Mouse (Mus musculus): ENCODE measurements around the gene Mipep. TPM values are rescaled to one million over a fixed set of nuclear protein-coding genes. Genes with fewer than 3 reads are reported as not detected.

Gene Mipep
- total RNA-seq, 2 experiments from 2014 or later: 52.9 to 57.9 TPM

DNA sequence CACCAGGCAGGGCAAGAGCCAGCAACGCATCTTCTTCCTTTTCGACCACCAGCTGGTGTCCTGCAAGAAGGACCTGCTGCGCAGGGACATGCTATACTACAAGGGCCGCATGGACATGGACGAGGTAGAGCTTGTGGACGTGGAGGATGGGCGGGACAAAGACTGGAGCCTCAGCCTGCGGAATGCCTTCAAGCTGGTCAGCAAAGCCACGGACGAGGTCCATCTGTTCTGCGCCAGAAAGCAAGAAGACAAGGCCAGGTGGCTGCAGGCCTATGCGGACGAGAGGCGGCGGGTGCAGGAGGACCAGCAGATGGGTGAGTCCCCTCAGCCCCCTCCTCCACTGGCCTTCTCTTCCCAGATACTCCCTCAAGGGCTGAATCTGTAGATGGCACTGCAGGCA, 28.1 kb upstream of the Mipep start:
- no peak for DNase-seq

DNA sequence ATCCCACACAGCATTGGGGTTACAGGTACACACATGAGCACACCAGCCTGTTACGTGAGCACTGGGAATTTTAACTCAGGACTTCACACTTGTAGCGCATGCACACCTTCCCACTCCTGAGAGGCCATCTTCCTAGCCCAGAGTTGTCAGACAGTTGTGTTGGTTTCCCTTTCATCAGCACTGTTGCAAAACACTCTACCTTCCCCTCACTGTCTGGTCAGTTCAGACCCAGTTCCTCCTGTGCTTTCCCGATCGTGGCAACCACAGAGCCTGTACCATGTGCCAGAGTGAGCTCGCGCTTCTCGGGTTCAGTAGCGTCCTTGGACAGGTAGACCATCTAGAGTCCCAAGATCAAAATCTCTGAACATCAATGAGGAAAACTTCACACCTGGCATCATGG, 27.1 kb upstream of the Mipep start:
- DNase-seq: no peak

DNA sequence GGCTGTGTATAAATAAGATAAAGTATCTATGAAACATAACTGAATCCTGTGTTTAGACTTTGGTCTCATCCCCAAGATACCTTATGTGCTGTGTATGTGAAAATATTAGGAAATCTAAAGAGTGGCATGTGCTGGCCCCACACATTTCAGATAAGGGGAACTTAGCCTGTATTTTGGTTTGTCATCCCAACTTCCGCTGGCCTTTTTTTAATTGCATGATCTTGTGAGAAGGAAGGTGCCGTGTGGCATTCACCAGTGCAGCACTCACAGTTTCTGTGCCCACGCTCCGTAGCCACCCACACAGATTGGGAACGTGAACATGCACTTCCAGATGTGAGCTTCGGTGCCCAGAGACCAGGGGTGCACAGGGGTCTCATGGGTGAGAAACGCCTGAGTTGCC, 26.7 kb upstream of the Mipep start:
- DNase-seq: no peak

DNA sequence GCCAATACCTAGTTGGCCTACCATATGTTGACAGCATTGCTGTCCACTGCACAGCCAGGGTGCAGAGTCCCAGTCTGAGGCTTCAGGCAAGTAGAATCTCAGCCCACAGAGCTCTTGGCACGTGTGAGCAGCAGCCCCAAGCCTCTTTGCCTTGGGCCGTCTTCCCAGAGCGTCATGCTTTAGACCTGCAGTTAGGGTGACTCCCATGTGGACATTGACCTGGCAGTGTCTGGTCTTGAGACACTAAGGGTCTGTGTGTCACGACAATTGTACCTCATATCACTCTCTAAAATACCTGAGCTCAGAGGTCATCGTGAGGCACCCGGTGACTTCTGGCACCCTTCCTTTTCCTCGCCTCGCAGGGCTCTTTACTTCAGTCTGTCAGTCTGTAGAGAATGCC, 25.3 kb upstream of the Mipep start:
- no peak for DNase-seq

DNA sequence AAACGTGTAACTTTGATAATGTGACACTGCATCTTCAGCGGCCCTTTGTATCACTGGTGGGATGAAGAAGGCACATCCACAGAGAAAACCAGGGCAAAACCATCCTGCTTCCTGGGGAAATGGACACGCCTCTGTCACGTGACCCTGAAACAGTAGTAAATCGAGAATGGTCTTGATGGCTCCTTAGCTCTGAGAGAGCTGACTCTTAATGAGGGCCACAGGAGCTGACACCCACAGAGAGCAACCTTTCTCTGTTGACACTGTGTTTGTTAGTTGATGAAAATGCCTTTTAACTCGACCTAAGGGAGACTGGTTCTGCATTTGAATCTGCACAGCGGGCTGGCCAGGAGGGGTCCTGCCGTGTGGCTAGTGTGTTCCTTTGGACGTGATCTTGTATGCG, 22.6 kb upstream of the Mipep start:
- DNase-seq: no peak

DNA sequence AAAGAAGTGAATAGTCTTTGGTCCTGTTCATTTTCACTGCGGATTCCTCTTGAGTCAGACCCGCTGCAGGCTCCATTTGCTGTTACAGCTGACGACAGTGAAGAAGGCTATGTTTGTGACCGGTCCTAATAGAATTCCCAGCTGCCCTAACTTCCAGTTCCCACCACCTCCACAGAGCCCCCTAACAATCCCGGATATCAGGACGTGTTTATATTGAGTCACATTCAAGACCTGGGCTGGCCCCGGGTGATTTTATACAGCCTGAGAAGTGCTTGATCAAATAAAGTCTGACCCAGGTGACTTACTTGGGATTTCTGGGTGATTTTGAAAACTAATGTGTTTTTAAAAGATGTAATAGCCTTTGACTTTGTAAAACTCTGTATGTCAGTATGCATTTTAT, 21.6 kb upstream of the Mipep start:
- no peak for DNase-seq

DNA sequence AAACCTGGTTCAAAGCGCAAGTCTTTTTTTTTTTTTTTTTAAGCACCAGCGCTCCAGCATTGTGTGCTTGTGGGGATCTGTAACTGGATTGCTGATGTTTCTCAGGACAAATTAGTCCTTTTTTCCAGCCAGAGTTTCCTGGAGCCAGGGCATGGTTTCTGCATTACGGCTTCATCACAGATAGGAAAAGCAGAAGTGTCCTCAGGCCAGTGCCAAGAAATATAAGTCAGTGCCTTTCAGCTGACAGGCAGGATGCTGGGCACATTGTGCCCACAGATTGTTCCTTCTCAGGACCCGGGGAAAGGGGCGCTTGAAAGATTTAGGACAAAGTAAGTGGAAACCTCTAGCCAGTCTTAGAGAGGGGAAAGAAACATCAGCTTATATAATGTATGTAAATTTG, 20.6 kb upstream of the Mipep start:
- DNase-seq: no peak

DNA sequence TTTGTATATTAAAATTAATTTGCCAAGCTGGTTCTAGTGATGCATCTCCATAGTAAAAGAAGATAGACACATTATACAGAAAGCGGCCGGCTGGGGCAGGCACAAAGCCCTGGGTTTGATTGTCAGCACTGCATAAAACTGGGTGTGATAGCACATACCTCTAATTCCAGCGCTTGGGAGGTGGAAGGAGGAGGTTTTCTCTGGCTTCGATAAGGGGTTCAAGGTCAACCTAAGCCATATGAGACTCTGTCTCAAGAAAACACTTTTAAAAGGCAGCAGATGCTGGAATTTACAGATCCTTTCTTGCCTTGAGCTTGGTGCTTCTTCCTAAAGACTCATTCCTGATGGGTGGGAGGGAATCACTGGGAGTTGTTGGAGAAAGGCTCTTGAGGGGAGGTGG, 19.8 kb upstream of the Mipep start:
- DNase-seq: no peak

DNA sequence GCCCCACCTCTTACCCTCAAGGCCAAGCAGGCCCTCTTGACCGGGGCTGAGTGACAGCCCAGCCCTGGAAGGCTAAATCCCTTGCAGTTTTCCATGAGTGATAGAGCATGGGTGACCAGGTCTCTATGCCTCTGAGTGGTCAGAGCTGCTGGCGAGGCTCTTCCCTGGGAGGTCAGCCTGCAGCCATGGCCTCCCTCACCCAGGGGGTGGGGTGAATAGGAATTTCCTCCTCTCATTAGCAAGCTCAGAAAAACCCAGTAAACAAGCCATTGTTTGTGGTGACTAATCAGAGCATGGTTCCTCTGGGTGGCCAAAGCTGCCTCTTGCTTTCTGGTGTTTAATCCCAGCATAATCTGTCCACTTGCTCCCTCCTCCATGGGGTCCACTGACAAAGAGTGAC, 19.3 kb upstream of the Mipep start:
- no peak for DNase-seq

DNA sequence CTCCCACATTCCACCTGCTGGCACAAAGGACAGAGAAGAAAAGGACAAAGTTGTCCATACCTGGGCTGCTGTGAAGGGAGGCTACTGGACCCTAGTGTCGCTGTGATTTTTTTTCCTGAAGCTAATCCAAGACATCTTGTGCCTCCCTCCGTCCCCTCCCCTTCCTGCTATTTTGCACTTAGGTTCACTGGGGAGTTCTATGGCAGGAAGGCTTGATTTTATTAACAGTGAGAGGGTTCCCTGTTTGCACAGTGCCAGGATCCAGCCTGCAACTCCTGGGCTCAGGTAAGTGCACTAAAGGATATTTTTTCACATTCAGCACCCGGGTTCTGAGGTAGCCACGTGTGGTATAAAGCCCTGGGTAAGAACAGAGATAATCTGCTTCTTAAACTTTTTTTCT, 16.5 kb upstream of the Mipep start, which contains the start of gene C1qtnf9:
Gene C1qtnf9, plus strand, starts transcription at position 251 of the 400 bp plus-strand sequence.
- no peak for DNase-seq

DNA sequence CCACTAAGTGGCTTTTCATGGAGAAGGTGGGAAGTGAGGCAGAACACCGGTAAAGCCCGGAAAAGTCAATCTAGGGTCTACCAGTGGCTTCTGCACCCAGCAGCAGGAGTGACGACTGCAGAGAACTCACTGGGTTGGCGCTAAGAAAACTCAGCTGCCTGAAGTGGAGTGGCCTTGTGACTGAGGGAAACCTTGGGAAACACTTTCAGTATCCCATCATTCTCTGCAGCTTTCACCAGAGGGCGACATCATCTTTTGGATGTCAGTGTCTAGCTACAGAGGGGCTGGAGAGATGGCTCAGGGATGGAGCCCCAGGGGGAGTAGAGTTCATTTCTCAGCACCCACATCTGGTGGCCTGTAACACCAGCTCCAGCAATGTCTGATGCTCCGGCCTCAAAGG, 15.0 kb upstream of the Mipep start:
- DNase-seq: peak; percentile 52

DNA sequence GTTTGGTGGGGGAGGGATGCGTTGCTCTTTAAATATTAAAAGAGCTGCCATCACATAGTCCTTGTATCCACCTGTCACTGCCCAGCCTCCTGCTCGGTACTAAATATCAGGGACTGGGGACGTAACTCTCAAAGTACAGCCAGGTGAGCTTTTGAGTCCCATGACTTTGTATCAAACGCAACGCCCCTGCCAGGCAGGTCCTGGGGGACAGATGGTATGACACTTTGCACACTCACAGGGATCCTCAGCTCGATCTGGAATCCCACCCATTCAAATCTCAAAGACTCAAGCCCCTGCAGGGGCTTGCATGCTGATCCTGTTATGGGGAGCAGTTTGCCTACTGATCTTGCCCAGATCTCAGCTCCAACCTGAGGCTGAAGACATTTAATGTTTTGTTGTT, 13.8 kb upstream of the Mipep start:
- no peak for DNase-seq

DNA sequence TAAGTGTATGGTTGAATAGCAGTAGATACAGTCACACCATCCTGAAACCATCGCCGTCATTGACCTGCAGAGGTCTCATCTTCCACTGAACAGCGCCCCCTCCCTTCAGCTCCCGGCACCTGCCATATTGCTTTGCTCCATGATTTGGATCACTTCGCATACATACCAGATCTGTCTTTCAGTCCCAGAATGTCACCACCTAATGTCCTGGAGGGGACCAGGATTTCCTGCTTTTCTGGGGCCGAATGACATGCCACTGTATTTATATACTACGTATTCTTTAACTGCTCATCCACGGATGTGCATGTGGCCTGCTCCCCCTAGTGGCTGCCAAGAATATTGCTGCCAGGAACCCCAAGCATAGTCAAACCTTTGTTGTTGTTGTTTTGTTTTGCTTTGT, 13.3 kb upstream of the Mipep start:
- peak; percentile 83 for DNase-seq

DNA sequence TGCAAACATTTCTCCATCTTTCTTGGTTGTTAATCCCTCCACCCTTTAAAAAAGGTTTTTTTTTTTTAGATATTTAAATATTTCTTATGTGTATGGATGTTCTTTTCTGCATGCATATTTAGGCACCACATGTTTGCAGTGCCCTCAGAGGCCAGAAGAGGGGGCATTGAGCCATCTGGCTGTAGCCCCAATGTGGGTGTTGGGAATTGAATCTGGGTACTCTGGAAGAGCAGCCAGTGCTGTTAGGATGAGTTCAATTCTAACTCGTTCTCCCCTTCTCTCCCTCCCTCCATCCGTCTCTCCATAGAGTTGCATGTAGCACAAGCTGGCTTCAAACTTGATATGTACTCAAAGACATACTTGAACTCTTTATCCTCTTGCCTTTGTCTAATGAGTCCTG, 10.9 kb upstream of the Mipep start:
- no peak for DNase-seq

DNA sequence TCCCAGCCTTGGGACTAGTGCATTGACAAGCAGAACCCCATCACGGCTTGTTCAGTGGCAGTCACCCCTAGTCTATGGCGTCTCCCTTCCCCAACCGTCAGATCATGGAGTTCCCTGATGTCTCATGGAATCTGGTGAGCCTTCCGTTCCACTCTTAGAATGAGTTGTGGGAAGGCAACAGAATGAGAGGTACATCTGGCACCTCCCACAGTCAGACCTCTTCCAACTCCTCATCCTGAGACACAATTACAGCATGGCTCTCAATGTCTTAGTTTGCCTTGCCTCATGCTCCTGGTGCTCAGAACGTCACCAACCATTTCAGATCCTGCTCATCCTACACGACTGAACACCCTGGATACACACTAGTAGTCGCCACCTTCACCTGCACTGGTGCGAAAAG, 7.9 kb upstream of the Mipep start:
- no peak for DNase-seq

DNA sequence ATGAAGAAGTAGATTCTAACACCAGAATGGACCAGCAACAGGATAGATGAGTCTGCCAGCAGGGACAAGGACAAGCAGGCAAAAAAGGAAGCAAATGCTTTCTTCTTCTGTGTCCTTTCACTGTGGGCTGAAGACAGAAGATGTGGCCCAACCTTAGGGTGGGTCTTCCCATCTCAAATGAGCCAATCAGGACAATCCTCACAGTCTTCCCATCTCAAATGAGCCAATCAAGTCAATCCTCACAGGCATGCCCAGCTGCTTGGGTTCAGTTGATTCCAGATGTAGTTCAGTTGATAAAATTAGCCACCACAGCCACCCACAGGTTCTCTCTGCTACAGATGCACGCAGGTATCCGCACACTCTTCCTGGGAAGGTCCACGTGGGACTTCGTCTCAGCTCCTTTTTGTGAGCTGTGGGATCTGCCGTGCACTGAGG, 6.9 kb upstream of the Mipep start:
- no peak for DNase-seq

DNA sequence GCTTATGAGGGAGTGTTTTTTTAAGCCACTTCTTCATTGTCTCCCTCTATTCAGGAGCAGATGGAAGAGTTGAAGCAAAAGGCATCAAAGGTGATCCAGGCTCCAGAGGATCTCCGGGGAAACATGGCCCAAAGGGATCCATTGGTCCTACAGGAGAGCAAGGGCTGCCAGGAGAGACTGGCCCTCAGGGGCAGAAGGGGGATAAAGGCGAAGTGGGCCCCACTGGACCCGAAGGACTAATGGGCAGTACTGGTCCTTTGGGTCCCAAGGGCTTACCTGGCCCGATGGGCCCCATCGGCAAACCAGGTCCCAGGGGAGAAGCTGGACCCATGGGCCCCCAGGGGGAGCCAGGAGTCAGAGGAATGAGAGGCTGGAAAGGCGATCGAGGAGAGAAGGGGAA, 5.2 kb upstream of the Mipep start:
- no peak for DNase-seq

DNA sequence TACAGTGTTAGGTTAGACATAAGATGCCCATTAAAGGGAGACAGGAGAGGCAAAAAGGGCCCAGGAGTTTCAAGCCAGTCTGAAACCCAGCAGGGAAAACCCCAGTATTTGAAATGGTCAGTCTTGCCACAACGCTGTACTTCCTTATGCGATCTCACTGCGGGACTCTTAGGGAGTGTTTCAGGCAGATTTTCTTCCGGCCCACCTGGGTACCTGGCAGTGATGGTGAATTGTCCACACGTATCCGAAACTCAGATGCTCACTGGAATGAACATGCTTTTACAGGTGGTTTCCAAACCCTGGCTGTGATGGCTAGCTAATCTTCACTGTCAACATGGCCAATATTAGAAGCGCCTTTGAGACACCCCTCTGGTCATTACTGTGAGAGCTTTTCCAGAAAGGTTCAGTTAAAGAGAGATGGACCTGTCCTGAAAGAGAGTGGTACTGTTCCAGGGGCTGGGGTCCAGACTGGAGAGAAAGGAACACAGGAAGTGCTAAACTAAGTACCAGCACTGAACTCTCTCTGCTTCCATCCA, 2.2 kb upstream of the Mipep start:
- DNase-seq: no peak

DNA sequence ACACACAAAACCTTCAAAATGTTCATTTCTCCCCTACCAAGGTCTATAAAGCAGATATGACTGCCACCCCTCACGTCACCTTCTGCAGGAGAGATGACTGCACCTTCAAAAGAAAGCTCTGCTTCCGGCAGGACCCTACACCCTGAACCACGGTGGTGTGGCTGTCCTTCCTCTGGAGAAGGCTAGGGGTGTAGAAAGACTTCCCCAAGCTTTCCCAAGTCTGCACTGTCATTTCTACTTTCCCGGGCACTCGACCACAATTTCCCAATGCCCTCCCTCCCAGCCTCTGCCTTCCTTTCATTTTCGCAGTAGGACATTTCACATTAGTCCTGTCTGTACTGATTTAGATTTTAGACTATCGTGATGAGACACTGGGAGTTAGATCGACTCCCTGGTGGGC, 1.2 kb upstream of the Mipep start:
- no peak for DNase-seq

DNA sequence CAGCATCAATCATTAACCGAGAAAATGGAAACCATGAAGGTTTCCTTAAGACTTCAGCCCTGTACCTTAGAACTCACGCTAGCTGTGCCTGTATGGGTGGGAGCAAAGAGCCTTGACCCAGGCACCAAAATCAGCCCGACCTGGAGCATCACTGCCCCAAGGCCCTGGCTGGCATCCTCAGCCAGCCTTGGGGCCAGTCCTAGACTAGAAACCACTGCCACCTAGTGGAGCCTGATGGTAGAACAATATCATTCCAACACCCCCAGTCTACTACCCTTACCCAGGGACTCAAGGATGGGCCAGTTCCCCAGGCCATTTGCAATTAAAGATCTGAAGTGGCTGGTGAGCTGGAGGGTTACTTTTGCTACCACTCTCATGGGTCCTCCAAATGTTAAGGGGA, 5.7 kb downstream of the Mipep start:
- peak; percentile 77 for DNase-seq

DNA sequence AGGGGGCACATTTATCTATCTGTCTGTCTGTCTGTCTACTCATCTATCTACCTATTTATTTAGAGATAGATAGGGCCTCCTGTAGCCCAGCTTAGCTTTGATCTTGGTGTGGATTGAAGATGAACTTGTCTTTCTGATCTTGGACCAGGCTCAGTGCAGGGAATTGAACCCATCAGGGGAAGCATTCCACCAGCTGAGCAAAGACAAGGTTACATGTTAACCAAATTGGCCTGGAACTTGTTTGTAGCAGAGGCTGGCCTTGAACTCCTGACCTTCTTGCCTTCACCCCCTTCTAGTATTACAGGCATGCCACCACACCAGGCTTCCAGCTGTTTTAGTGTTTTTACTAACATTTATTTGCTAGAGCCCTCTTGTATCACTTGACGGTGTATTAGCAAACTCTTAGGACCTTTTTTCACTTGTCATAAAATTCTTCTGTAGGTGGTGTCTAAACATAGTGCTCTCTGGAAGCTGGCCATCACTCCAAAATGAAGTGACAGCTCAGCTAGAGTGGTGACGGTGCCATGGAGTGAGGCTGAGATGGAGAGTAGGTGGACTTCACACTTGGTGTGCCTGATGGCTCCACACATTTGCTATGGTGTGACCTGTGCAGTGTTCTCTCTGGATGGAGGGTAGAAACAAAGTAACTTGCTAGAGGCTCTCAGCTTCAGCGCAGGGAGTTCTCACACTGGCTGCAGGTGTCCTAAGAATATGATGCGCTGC, 12.4 kb downstream of the Mipep start:
- DNase-seq: no peak

DNA sequence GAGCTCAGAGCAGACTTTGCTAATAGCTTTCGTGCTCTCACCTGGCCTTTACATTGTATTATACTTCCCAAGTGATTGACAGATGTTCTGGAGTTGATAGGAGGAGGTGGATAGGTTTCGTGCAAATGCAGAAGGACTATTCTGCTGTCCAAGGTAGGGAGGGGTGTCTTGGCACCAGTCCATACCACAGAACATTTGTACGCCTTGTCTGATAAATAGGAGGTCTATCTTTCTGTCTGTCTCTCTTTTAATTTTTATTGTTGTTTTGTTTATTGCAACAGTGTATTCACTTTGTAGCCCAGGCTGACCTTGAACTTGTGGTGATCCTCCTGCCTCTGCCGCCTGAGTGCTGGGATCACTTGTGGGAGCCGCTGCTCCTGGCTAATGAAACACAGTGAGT, 13.2 kb downstream of the Mipep start:
- DNase-seq: no peak

DNA sequence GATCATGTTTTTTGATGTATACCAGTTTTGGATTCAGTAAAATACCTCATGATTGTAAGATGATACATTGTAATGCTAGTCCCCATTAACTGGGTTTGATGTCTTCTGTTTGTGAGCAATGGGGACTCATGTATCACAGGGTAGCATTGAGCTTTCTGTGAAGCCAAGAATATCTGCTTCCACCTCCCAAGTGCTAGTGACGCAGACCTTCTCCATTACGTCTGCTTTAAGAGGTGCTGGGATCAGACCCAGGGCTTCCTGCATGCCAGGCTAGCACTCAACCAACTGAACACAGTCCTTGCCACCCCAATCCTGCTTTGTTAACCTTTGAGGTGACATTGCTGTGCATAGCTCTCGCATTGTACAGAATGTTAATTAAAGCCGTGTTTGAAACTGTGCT, 14.3 kb downstream of the Mipep start:
- no peak for DNase-seq

Measured in adrenal gland, postnatal 10 days (tissue).